Mouse (Mus musculus) liver, postnatal 0 days (tissue): Measurements from ENCODE around the gene Obp2b.
A peak's percentile ranks its signal among the peaks of the same experiment; 100 is the strongest.

Source experiments
- CTCF ChIP-seq: sonication (generic); IDR thresholded peaks from 2 replicates; pipeline ENCODE4 v1.5.1; 2016; ENCODE audit warnings: antibody characterized with exemption, low read depth
- EP300 ChIP-seq: IDR thresholded peaks from 2 replicates; pipeline ENCODE4 v1.6.1; 2016; ENCODE audit warnings: antibody characterized with exemption, low read depth, mild to moderate bottlenecking

DNA sequence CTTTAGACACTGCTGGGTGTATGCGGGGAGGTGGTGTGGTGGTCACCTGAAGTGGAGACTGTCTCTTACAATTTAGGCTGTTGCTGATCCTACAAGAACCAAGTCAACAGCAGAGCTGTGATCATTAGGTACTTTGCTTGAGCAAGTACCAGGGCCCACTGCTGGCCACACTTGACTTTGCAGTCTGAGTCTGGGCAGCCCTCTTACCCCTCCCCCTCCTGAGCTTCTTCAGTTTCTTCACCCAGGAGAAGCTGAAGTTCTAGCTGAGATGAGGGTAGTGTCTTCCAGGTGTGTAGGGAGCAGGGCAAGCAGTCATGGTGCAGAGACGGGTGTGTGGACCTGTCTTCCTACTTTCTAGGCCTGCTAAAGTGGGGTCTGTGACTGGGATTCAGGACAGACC is 28.7 kb upstream of the Obp2b start:
- TF ChIP-seq EP300 = no peak
- peak; percentile 17; the same call in 1 of the 2 replicates for TF ChIP-seq CTCF
